Mouse (Mus musculus) thymus, adult 2 months (tissue): ENCODE measurements around the gene Glycam1.

ENCODE experiments used
- CTCF ChIP-seq: fragments of 200-500 bp; IDR thresholded peaks from 2 replicates; pipeline ENCODE4 v1.5.1; 2012; ENCODE audit warnings: mild to moderate bottlenecking, control low read depth, low read length, moderate library complexity, borderline replicate concordance; ENCODE audit not compliant: control insufficient read depth, poor library complexity, insufficient read depth; ENCODE audit errors: extremely low read depth
- POLR2A ChIP-seq: fragments of 200-500 bp; IDR thresholded peaks from 2 replicates; pipeline ENCODE4 v1.6.1; 2012; ENCODE audit warnings: mild to moderate bottlenecking, low read length, control low read depth, moderate library complexity; ENCODE audit not compliant: control insufficient read depth, poor library complexity, insufficient read depth; ENCODE audit errors: extremely low read depth

- no peak for TF ChIP-seq CTCF
- no peak for TF ChIP-seq POLR2A
These were observed 50.0 kb downstream of the Glycam1 start for GRCm38 (mm10) chr15:103514914-103515313.
